Mouse (Mus musculus) midbrain, embryonic 14.5 days (tissue): ENCODE measurements around the gene Sppl3. TPM values are rescaled to one million over a fixed set of nuclear protein-coding genes. Genes with fewer than 3 reads are reported as not detected.

Experiments
- ATAC-seq: fragments of 200-750 bp; cut with Nextera tagmentation; 2 replicates; pipeline ENCODE4 v1.8.0; 2017; ENCODE audit warnings: moderate number of reproducible peaks, moderate library complexity; ENCODE audit not compliant: low FRiP score, low TSS enrichment
- DNase-seq: peaks from one replicate; pipeline ENCODE4 v3.0.0-alpha.2; 2015
- H3K27ac ChIP-seq: fragments of 300-500 bp; sonication (generic); replicated peaks from 2 replicates; pipeline ENCODE4 v1.5.1; 2014; ENCODE audit warnings: mild to moderate bottlenecking, low read depth, low read length, moderate library complexity
- H3K27me3 ChIP-seq: fragments of 300-500 bp; sonication (generic); 2 replicates; pipeline ENCODE4 v1.6.1; 2014; ENCODE audit warnings: low read length, control low read depth, mixed read lengths; ENCODE audit not compliant: control insufficient read depth, insufficient read depth
- H3K36me3 ChIP-seq: fragments of 300-500 bp; sonication (generic); 2 replicates; pipeline ENCODE4 v1.6.1; 2014; ENCODE audit warnings: low read length, control low read depth; ENCODE audit not compliant: control insufficient read depth, insufficient read depth
- H3K4me1 ChIP-seq: fragments of 300-500 bp; sonication (generic); 2 replicates; pipeline ENCODE4 v1.6.1; 2014; ENCODE audit warnings: mild to moderate bottlenecking, antibody characterized with exemption, low read length, control low read depth; ENCODE audit not compliant: control insufficient read depth, insufficient read depth
- H3K4me2 ChIP-seq: fragments of 300-500 bp; sonication (generic); 2 replicates; pipeline ENCODE4 v1.6.1; 2014; ENCODE audit warnings: mild to moderate bottlenecking, low read length, moderate library complexity
- H3K4me3 ChIP-seq: fragments of 300-500 bp; sonication (generic); replicated peaks from 2 replicates; pipeline ENCODE4 v1.5.1; 2014; ENCODE audit warnings: low read depth, low read length
- H3K9ac ChIP-seq: fragments of 300-500 bp; sonication (generic); replicated peaks from 2 replicates; pipeline ENCODE4 v1.6.1; 2014; ENCODE audit warnings: mild to moderate bottlenecking, low read length, moderate library complexity
- H3K9me3 ChIP-seq: fragments of 300-500 bp; sonication (generic); 2 replicates; pipeline ENCODE4 v1.6.1; 2016; ENCODE audit warnings: low read length, control low read depth, mixed read lengths; ENCODE audit not compliant: control insufficient read depth
- WGBS: fragments of 180-500 bp; shearing (Covaris S2); extraction: QIAGEN DNeasy Blood & Tissue Kit; methylation state at CpG from one replicate; pipeline ENCODE4 v1.1.7; 2014; 5-methylcytosine and 5-hydroxymethylcytosine counted together
- polyA plus RNA-seq: library from polyadenylated mRNA; unstranded; fragments of >200 nt; fragmentation: Nextera tagmentation; extraction: Ambion mirVana; gene quantifications from 2 replicates; pipeline ENCODE4 v1.2.1, GENCODE M21; 2014

Sppl3 gene
- polyA plus RNA-seq, 1 experiment from 2014 or later: 33.1 TPM

DNA sequence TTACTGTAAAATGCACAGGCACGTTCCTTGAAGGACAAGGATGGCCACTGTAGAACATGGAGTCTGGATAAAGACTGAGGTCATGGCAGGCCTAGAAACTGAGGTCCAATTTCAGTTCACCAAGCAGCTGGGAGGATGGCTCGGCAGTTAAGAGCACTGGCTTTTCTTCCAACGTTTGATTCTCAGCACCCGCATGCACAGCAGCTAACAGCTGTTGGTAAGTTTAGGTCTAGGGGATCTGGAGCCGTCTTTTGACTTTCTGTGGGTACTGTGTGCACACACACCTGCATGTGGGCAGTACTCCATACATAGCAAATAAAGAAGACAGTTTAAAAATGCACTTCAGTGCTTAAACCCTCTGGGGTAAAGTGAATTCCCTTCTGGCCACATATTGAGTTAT lies 70.7 kb downstream of the Sppl3 start:
- no peak overlapping the region for H3K4me3 ChIP-seq
- peaks cover 40% of the 10 kb centered on the region for H3K36me3 ChIP-seq
- H3K4me1 ChIP-seq: no peaks in the 10 kb centered on the region
- H3K9me3 ChIP-seq: no peaks in the 10 kb centered on the region
- H3K27ac ChIP-seq: no peak overlapping the region
- no peaks in the 10 kb centered on the region for H3K27me3 ChIP-seq
- H3K9ac ChIP-seq: no peak overlapping the region
- WGBS: 91% methylated on average over 5 of the region's 5 CpGs
- no peak overlapping the region for H3K4me2 ChIP-seq
- no peak for DNase-seq
- ATAC-seq: no peak

DNA sequence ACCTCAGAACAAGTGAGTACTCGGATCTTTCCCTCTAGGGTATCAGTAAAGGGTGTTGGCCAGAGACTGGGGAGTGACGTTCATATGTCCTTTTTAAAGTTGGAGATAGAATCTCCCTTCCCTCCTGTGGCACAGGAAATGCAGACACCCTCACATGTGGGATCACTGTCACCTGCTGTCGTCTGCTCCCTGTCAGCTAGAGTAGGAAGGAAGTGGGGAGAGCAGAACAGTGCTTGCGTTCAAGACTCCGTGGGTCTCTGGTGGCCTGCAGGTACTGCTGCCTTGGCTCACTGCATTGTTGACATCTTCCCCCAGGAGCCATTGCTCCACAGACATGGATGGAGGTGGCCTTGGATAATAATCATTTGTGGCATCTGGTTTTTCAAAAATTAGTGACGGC lies 72.6 kb downstream of the Sppl3 start:
- Histone ChIP-seq H3K4me2 (no peak overlapping the region), H3K27ac (no peak overlapping the region), H3K9me3 (no peaks in the 10 kb centered on the region), H3K4me3 (no peak overlapping the region), H3K4me1 (no peaks in the 10 kb centered on the region), H3K9ac (no peak overlapping the region), H3K36me3 (peaks cover 56% of the 10 kb centered on the region), H3K27me3 (no peaks in the 10 kb centered on the region)
- DNase-seq (no peak), ATAC-seq (no peak)
- WGBS: 95% methylated on average over 6 of the region's 6 CpGs

DNA sequence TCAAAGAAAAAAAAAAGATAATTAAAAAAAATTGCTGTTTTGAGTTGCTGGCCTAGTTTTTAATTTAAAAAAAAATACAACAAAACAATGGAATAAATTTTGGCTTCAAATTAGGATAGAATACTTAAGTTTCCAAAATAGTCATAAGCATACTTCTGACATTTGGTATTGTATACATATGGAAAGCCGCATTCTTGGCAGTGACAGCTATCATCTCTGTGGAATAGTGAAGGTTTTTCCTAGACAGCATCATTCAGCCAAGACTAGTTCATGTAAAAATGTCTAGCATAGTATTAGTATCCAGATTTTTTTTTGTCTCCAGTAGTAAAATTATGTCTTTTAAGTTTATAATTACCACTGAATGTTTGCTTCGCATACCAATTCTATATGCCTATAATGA lies 74.7 kb downstream of the Sppl3 start:
- ATAC-seq: no peak
- WGBS: 96% methylated on average over 2 of the region's 2 CpGs

DNA sequence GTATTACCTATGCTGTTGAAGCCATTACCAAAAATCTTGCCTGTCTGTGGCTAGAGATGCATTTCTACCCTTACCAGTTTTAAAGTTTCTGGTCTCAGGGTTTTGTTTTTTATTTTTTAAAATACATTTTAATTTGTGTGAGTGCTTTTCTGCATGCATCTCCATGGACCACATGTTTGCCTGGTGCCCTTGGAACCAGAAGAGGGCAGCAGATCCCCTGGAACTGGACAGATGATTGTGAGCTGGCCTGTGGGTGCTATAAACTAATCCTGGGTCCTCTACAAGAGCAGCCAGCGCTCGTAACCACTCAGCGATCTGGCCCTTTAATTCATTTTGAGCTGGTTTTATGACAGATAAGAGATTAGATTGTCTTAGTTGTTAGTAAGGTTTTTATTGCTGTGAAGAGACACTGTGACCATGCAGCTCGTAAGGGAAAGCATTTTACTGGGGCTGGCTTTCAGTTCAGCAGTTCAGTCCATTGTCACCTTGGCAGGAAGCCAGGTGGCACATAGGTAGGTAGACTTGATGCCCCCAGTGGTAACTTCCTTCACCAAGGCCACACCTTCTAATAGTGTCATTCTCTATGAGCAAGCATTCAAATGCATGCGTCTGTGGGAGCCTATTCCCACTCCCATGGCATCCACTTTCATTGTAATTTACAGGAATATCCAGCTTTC lies 78.8 kb downstream of the Sppl3 start:
- no peak for ATAC-seq
- Histone ChIP-seq H3K4me1 (no peaks in the 10 kb centered on the region), H3K27me3 (no peaks in the 10 kb centered on the region), H3K9ac (no peak overlapping the region), H3K27ac (no peak overlapping the region), H3K4me3 (no peak overlapping the region), H3K36me3 (peaks cover 79% of the 10 kb centered on the region), H3K4me2 (no peak overlapping the region), H3K9me3 (no peaks in the 10 kb centered on the region)
- DNase-seq: no peak
- 95% methylated on average over 5 of the region's 5 CpGs for WGBS

More for the DNA sequence above, 74.7 kb downstream of the Sppl3 start:
- Histone ChIP-seq H3K9ac (no peak overlapping the region), H3K4me3 (no peak overlapping the region), H3K4me1 (no peaks in the 10 kb centered on the region), H3K4me2 (no peak overlapping the region), H3K9me3 (no peaks in the 10 kb centered on the region), H3K36me3 (peaks cover 75% of the 10 kb centered on the region), H3K27me3 (no peaks in the 10 kb centered on the region), H3K27ac (no peak overlapping the region)
- DNase-seq: no peak

DNA sequence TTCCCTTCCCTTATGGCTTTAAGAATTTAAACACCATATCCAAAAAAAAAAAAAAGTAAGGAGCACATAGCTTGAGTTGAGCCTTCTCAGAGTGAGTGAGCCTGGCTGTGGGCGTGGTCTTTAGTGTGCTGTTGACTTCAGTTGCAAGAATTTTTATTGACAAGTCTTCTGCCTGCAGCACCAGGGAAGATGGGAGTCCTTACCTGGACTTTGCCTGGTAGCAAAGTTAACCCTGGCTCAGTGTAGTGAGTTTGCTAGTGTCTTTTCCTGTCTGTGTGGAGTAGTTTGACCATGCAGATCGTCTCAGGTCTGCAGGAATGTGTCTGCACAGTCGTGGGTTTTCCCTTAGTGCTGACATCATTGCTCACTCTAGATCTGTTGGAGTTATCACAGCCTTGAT lies 80.1 kb downstream of the Sppl3 start:
- Histone ChIP-seq H3K4me1 (no peaks in the 10 kb centered on the region), H3K27ac (no peak overlapping the region), H3K4me2 (no peak overlapping the region), H3K36me3 (peaks cover 81% of the 10 kb centered on the region), H3K27me3 (no peaks in the 10 kb centered on the region), H3K9ac (no peak overlapping the region), H3K9me3 (no peaks in the 10 kb centered on the region), H3K4me3 (no peak overlapping the region)
- DNase-seq (no peak), ATAC-seq (no peak)
- WGBS: 87% methylated on average over 3 of the region's 3 CpGs

DNA sequence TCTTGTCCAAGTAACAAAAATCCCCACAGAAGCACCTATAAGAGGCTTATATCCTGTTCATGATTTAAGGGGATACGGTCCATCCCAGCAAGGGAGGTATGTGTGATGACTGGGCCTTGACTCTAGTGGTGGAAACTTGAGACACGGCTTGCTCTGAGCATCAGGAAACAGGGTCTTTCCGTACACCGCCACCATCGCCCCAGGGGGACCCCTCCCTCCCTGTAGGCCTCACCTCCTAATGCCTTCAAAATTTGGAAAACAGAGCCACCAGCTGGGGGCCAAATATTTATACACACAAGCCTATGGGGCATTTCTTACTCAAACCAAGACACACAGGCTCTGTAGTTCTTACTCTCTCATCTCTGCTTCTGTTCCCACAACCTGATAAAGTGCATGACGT lies 80.8 kb downstream of the Sppl3 start:
- no peak for DNase-seq
- Histone ChIP-seq H3K4me2 (no peak overlapping the region), H3K9me3 (no peaks in the 10 kb centered on the region), H3K9ac (no peak overlapping the region), H3K36me3 (peaks cover 81% of the 10 kb centered on the region), H3K4me3 (no peak overlapping the region), H3K4me1 (no peaks in the 10 kb centered on the region), H3K27ac (no peak overlapping the region), H3K27me3 (no peaks in the 10 kb centered on the region)
- WGBS: 94% methylated on average over 6 of the region's 6 CpGs
- no peak for ATAC-seq

DNA sequence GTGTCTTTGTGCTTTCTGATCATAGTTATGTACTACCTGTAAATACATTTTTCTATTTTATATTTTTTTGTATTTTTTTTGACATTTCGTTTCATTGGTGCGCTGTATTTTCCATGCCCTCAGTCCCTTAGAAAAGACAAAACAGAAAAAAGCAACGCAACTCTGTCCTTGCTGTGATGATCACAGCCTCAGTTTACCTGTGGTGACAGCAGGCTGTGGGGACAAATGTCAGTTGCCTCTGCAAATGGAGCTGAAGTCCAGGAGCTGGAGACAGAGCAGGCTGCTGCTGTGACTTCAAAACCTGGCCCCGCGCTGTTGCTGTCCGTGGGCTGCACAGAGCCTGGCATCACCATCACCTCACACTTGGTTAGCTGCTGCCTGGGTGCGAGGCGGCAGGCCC lies 87.3 kb downstream of the Sppl3 start, which contains the start of gene Gm10401:
Gene Gm10401, minus strand, starts transcription at position 101 of the 400 bp plus-strand sequence.
- Histone ChIP-seq H3K36me3 (peaks cover 72% of the 10 kb centered on the region), H3K4me3 (no peak within 1 kb of the TSS), H3K4me2 (no peak within 1 kb of the TSS), H3K27ac (no peak within 1 kb of the TSS), H3K9me3 (no peaks in the 10 kb centered on the region), H3K9ac (no peak within 1 kb of the TSS), H3K4me1 (no peaks in the 10 kb centered on the region), H3K27me3 (no peaks in the 10 kb centered on the region)
- no peak for ATAC-seq
- WGBS: 96% methylated on average over 8 of the region's 8 CpGs
- no peak for DNase-seq

DNA sequence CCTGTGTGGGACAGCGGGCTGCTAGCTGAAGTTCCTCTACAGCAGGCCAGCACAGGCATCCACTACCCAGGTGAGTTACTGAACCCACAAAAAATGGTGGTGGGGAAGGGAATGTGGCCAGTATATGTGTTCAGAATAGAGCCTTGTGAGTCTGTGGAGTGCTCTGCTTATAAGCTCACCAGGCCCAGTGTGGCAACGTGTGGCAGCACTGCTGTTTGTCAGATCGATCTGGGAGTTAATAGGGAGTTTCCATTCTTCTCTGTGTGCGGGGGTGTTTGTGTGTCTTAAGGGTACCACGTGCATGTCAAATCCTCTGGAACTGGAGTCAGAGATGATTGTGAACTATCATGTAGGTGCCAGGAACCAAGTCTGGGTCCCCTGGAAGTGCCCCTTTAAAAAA lies 88.6 kb downstream of the Sppl3 start:
- H3K36me3 ChIP-seq: peaks cover 72% of the 10 kb centered on the region
- H3K9ac ChIP-seq: no peak overlapping the region
- H3K27ac ChIP-seq: no peak overlapping the region
- no peaks in the 10 kb centered on the region for H3K9me3 ChIP-seq
- no peak overlapping the region for H3K4me2 ChIP-seq
- H3K4me3 ChIP-seq: no peak overlapping the region
- DNase-seq: no peak
- 83% methylated on average over 5 of the region's 5 CpGs for WGBS
- H3K27me3 ChIP-seq: no peaks in the 10 kb centered on the region
- no peaks in the 10 kb centered on the region for H3K4me1 ChIP-seq
- ATAC-seq: no peak

DNA sequence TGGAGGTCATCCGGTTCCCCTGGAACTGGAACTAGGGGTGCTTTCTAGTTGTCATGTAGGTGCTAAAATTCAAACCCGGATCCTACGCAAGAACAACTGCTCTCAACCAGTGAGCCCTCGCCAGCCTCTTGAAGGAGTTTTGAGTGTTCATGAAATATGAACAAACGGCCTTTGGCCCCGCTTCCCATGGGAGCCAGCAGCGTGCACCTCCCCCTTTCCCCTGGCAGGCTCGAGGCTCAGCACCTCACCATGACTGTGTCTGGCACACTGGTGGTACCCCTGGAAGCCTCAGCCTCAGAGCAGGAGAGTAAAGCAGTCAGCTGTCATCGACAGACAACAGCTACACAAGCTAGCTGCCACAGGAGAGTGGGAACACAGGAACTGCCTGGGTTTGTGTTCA lies 89.1 kb downstream of the Sppl3 start:
- no peak for ATAC-seq
- Histone ChIP-seq H3K4me1 (no peaks in the 10 kb centered on the region), H3K9ac (no peak overlapping the region), H3K27ac (no peak overlapping the region), H3K9me3 (no peaks in the 10 kb centered on the region), H3K4me2 (no peak overlapping the region), H3K36me3 (peaks cover 67% of the 10 kb centered on the region), H3K27me3 (no peaks in the 10 kb centered on the region), H3K4me3 (no peak overlapping the region)
- WGBS: 90% methylated on average over 9 of the region's 9 CpGs
- DNase-seq: no peak
